Mouse (Mus musculus): ENCODE results near the gene Rgmb. TPM values are rescaled to one million over a fixed set of nuclear protein-coding genes. Genes with fewer than 3 reads are reported as not detected.

The Rgmb gene
- total RNA-seq (2014; fragmentation: Nextera tagmentation): not detected in 2 replicates
- total RNA-seq (2017): 0.06 and 0.27 TPM in 2 replicates
- polyA plus RNA-seq (2012): not detected in 2 replicates

DNA sequence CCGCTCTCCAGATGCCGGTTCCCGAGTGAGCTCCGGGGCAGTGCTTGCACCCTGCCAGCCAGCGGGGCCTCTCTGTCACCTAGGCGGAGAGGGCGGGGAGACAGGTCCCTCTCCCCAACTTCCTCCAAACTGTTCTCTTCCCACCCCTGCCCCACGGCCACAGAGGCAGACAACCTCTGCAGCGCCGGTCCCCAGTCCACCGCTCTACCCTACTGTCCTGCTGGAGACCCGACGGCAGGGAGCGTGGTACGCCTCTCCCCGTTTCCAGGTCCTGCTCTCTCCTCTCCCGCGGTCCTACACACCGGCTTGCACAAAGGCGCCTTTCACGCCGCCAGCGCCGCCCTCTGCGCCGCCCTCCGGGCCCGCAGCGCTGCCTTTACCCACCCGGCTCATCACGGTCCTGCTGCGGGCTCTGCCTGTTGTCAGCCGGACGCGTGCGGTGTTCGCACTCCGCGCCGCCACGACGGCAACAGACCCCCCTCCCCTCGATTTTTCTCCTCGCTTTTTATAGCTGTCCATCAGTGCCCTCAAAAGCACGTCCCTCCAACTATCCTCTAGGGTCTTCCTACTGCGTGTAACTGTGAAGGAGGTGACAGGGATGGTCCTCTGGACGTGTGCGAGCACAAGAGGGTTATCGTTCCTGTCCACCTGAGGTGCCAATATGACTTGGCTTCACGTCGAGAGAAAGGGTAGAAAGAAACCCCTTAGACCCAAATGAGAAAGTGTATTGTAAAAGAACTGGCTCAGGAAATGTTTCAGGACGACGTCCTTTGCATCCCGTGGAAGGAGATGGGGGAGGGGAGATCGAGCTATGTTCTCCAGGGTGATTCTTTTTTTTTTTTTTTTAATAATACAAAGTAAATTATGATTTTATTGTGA is at the start of gene Rgmb:
Gene Rgmb, minus strand, starts transcription at position 274 of the 879 bp plus-strand sequence.
- DNase-seq (ENCODE audit: low spot score) (no peak), ATAC-seq (ENCODE audit: extremely low read depth, insufficient number of reproducible peaks, low FRiP score, poor library complexity, severe bottlenecking) (no peak)
- Histone ChIP-seq H3K4me1 (ENCODE audit: insufficient read depth, low read depth, low read length) (no peaks in the 10 kb centered on the region), H3K4me3 (ENCODE audit: low read depth, low read length) (no peak within 1 kb of the TSS), H3K36me3 (replicated peaks) (no peaks in the 10 kb centered on the region), H3K9me3 (replicated peaks) (peaks cover 6% of the 10 kb centered on the region), H3K27me3 (ENCODE audit: insufficient read depth, low read length) (peaks cover 18% of the 10 kb centered on the region)
- TF ChIP-seq POLR2AphosphoS5 (IDR thresholded peaks at IDR 0.05; ENCODE audit: insufficient replicate concordance, low read depth, low read length) (no peak), GATA1 (IDR thresholded peaks at IDR 0.05; ENCODE audit: borderline replicate concordance, low read length) (no peak), GATA2 (IDR thresholded peaks at IDR 0.05; ENCODE audit: borderline replicate concordance, low read depth, low read length) (no peak), TAL1 (conservative IDR thresholded peaks at IDR 0.05; ENCODE audit: low read depth, low read length) (no peak), CTCF (IDR thresholded peaks at IDR 0.05; ENCODE audit: low read depth, low read length) (no peak)

DNA sequence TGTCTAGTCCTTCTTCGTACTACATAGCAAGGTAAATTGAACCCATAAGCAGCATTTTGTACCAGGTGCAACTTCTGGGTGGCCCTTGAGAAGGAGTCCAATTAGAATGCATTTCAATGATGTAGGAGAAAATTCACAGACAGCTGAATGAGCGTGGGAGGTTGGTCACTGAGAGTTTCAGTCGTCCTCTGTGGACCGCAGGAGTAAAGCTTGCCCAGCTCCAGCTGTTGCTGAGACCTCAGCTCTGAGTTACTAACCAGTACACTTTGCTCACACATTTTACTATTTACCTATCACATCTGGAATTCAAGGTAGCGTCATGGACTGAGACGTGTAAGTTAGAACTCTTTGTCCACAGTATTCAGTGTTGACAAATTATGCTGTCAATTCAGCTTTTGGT is 43.9 kb upstream of the Rgmb start:
- DNase-seq (ENCODE audit: low spot score) (no peak), ATAC-seq (ENCODE audit: extremely low read depth, insufficient number of reproducible peaks, low FRiP score, poor library complexity, severe bottlenecking) (no peak)
- H3K9me3 ChIP-seq (replicated peaks): no peaks in the 10 kb centered on the region
- no peaks in the 10 kb centered on the region for H3K27me3 ChIP-seq (ENCODE audit: insufficient read depth, low read length)
- no peaks in the 10 kb centered on the region for H3K4me1 ChIP-seq (ENCODE audit: insufficient read depth, low read depth, low read length)
- H3K36me3 ChIP-seq (replicated peaks): no peaks in the 10 kb centered on the region
- TF ChIP-seq TAL1 (conservative IDR thresholded peaks at IDR 0.05; ENCODE audit: low read depth, low read length) (no peak), GATA2 (IDR thresholded peaks at IDR 0.05; ENCODE audit: borderline replicate concordance, low read depth, low read length) (no peak), POLR2AphosphoS5 (IDR thresholded peaks at IDR 0.05; ENCODE audit: insufficient replicate concordance, low read depth, low read length) (no peak), GATA1 (IDR thresholded peaks at IDR 0.05; ENCODE audit: borderline replicate concordance, low read length) (no peak), CTCF (IDR thresholded peaks at IDR 0.05; ENCODE audit: low read depth, low read length) (no peak)
- H3K4me3 ChIP-seq (ENCODE audit: low read depth, low read length): no peak overlapping the region

DNA sequence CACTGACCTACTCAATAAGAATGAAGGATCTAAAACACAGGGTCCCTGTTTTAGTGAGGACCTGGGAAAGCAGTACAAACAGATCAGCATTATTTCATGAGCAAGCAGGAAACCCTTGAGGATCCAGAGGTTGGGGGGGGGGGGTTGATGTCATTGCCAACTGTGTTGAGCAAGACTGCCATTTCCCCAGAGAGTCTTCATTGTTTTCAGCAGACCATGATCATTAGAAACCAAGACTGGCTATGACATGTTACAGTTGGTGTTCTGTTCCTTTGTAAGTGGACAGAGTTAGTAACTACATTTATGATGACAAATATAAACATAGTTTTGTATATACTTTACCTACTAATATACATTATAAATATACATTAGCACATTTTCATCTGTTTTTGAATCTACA is 41.3 kb upstream of the Rgmb start:
- Histone ChIP-seq H3K4me1 (ENCODE audit: insufficient read depth, low read depth, low read length) (no peaks in the 10 kb centered on the region), H3K9me3 (replicated peaks) (no peaks in the 10 kb centered on the region), H3K36me3 (replicated peaks) (no peaks in the 10 kb centered on the region), H3K27me3 (ENCODE audit: insufficient read depth, low read length) (no peaks in the 10 kb centered on the region), H3K4me3 (ENCODE audit: low read depth, low read length) (no peak overlapping the region)
- ATAC-seq (ENCODE audit: extremely low read depth, insufficient number of reproducible peaks, low FRiP score, poor library complexity, severe bottlenecking) (no peak), DNase-seq (ENCODE audit: low spot score) (no peak)
- TF ChIP-seq GATA2 (IDR thresholded peaks at IDR 0.05; ENCODE audit: borderline replicate concordance, low read depth, low read length) (no peak), CTCF (IDR thresholded peaks at IDR 0.05; ENCODE audit: low read depth, low read length) (no peak), GATA1 (IDR thresholded peaks at IDR 0.05; ENCODE audit: borderline replicate concordance, low read length) (no peak), POLR2AphosphoS5 (IDR thresholded peaks at IDR 0.05; ENCODE audit: insufficient replicate concordance, low read depth, low read length) (no peak), TAL1 (conservative IDR thresholded peaks at IDR 0.05; ENCODE audit: low read depth, low read length) (no peak)

DNA sequence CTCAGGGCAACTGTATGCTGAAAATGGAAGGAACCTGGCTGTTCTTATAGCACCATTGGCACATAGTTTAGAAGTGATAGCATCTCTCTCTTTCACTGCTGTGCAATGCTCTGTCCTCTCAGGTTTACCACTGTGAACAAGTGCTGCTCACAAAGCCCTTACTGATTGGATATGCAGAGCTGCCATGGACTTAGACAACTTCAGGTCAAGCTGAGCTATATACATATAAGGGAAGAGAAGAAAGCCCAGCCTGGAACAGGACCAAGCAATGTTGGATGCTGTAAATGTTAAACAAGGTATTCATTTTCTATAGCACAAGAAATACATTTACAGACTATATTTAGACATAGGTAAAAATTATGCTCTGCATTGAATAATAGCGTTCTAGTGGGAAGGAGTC is 34.4 kb upstream of the Rgmb start:
- TF ChIP-seq POLR2AphosphoS5 (IDR thresholded peaks at IDR 0.05; ENCODE audit: insufficient replicate concordance, low read depth, low read length) (no peak), GATA2 (IDR thresholded peaks at IDR 0.05; ENCODE audit: borderline replicate concordance, low read depth, low read length) (no peak), TAL1 (conservative IDR thresholded peaks at IDR 0.05; ENCODE audit: low read depth, low read length) (no peak), CTCF (IDR thresholded peaks at IDR 0.05; ENCODE audit: low read depth, low read length) (no peak), GATA1 (IDR thresholded peaks at IDR 0.05; ENCODE audit: borderline replicate concordance, low read length) (no peak)
- Histone ChIP-seq H3K36me3 (replicated peaks) (no peaks in the 10 kb centered on the region), H3K4me3 (ENCODE audit: low read depth, low read length) (no peak overlapping the region), H3K27me3 (ENCODE audit: insufficient read depth, low read length) (0 out of 2 replicates have a peak, but pooled peaks cover 2% of the 10 kb centered on the region), H3K4me1 (ENCODE audit: insufficient read depth, low read depth, low read length) (no peaks in the 10 kb centered on the region), H3K9me3 (replicated peaks) (no peaks in the 10 kb centered on the region)
- ATAC-seq (ENCODE audit: extremely low read depth, insufficient number of reproducible peaks, low FRiP score, poor library complexity, severe bottlenecking) (no peak), DNase-seq (ENCODE audit: low spot score) (no peak)

DNA sequence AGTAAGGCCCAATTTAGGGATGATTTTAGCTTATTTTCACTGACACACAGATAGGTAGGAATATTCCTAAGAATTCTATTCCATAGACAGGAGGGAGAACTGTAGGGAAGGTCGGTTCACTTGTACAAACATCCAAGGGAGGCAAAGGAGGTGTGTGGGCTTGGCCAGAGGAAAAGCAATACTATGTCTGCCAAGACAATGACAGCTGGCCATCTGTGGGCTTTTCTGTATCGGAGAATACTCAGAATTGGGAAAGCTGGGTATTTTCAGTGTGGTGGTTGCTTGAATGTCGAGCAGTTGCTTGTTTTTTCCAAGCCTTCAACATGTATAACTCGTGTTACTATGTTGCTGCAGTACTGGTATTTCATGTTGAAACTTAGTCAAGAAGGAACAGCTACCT is 31.5 kb upstream of the Rgmb start:
- Histone ChIP-seq H3K27me3 (ENCODE audit: insufficient read depth, low read length) (0 out of 2 replicates have a peak, but pooled peaks cover 2% of the 10 kb centered on the region), H3K4me1 (ENCODE audit: insufficient read depth, low read depth, low read length) (no peaks in the 10 kb centered on the region), H3K36me3 (replicated peaks) (no peaks in the 10 kb centered on the region), H3K9me3 (replicated peaks) (no peaks in the 10 kb centered on the region), H3K4me3 (ENCODE audit: low read depth, low read length) (no peak overlapping the region)
- TF ChIP-seq GATA2 (IDR thresholded peaks at IDR 0.05; ENCODE audit: borderline replicate concordance, low read depth, low read length) (no peak), TAL1 (conservative IDR thresholded peaks at IDR 0.05; ENCODE audit: low read depth, low read length) (no peak)
- ATAC-seq (ENCODE audit: extremely low read depth, insufficient number of reproducible peaks, low FRiP score, poor library complexity, severe bottlenecking): no peak
- DNase-seq (ENCODE audit: low spot score): no peak

DNA sequence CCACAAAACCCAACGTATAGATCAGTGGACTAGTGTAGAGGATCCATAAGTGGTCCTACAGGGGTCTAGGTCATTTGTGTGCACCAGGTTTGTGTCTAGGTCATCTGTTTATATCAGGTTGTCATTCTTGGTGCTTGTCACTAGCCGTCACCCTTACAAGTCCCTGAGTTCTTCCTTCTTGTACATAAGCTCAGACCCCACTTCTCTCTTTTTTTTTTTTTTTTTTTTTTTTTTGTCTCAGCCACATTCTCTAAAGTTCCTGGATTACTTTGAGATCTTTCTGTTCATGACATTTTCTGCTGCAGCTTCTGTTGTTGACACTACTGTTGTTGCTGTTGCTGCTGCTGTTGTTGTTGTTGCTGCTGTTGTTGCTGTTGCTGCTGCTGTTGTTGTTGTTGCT is 22.3 kb upstream of the Rgmb start:
- no peak for DNase-seq (ENCODE audit: low spot score)
- no peak overlapping the region for H3K4me3 ChIP-seq (ENCODE audit: low read depth, low read length)
- no peaks in the 10 kb centered on the region for H3K36me3 ChIP-seq (replicated peaks)
- no peak for TF ChIP-seq POLR2AphosphoS5 (IDR thresholded peaks at IDR 0.05; ENCODE audit: insufficient replicate concordance, low read depth, low read length)
- no peak for TF ChIP-seq GATA2 (IDR thresholded peaks at IDR 0.05; ENCODE audit: borderline replicate concordance, low read depth, low read length)
- no peak for TF ChIP-seq TAL1 (conservative IDR thresholded peaks at IDR 0.05; ENCODE audit: low read depth, low read length)
- no peak for TF ChIP-seq CTCF (IDR thresholded peaks at IDR 0.05; ENCODE audit: low read depth, low read length)
- TF ChIP-seq GATA1 (IDR thresholded peaks at IDR 0.05; ENCODE audit: borderline replicate concordance, low read length): no peak
- no peak for ATAC-seq (ENCODE audit: extremely low read depth, insufficient number of reproducible peaks, low FRiP score, poor library complexity, severe bottlenecking)
- H3K4me1 ChIP-seq (ENCODE audit: insufficient read depth, low read depth, low read length): no peaks in the 10 kb centered on the region
- H3K27me3 ChIP-seq (ENCODE audit: insufficient read depth, low read length): peaks cover 4% of the 10 kb centered on the region
- H3K9me3 ChIP-seq (replicated peaks): no peaks in the 10 kb centered on the region
